Comparison of ENCODE assay signal across 18 mouse cellular contexts in genomic region chr11:85167503-85167902, GRCm38 (mm10). TPM values are rescaled to one million over a fixed set of nuclear protein-coding genes. Genes with fewer than 3 reads are reported as not detected.
"Had no signal": no experiment of that assay in that cellular context is flagged by ENCODE, and none has a peak within 500 bp of the region (broad histone marks: within the 10 kb centered on the region; RNA-seq: fewer than 3 reads in every experiment).

No protein-coding gene starts in this region.

- DNase-seq: kidney, adult 2 months; kidney, postnatal 25 days; layer of hippocampus, adult 9-11 months; liver, embryonic 13.5 days; lung, adult 2 months; lung, postnatal 14 days; lung, postnatal 4 days; midbrain, embryonic 14.5 days; right cerebral cortex, adult 18-20 months; right cerebral cortex, postnatal 25 days; spleen, adult 18-20 months; thymus, postnatal 25 days had no signal

RNA-seq across cellular contexts. Expression of gene 1700125H20Rik, which starts 2.7 kb away (rescaled TPM):
- total RNA-seq: layer of hippocampus, postnatal 25 days; left cerebral cortex, adult 18-20 months; liver, adult 2 months; megakaryocyte progenitor cell, adult 5-6 weeks; megakaryocyte-erythroid progenitor cell, adult 5-6 weeks; midbrain, postnatal 0 days had no signal
